Mouse (Mus musculus) layer of hippocampus, postnatal 36 days (tissue): ENCODE data around the gene Pdik1l. TPM values are rescaled to one million over a fixed set of nuclear protein-coding genes. Genes with fewer than 3 reads are reported as not detected.

Source experiments
- DNase-seq, 2 experiments: peaks; one replicate each; pipeline ENCODE4 v3.0.0; 2022
- total RNA-seq, 2 experiments: library from RNA; stranded (reverse); gene quantifications; 2 replicates each; pipeline ENCODE4 v1.2.3; 2021

The Pdik1l gene
- total RNA-seq, result 10 to 100 TPM; 16.7 to 21.5 TPM

DNA sequence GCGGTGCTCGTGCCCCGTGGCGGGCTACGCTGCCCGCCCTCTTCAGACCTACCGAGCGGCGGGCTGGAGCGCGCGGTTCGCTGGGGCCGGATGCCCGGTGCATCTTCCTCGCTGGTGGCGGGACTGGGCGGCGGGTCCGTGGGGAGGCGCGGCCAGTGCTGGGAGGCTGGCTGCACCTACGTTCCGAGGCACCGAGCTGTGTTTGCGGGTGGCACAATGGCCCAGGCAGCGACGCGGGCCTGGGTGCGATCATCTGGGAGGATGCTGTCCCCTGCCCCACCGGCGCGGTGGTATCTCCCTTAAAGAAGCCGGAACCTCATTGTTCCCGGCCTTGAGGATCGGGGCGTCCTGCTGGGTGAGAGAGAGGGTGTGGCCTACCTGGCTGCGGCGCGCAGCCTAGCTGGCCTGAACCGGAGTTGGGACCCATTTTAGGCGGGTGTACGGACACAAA, at the start of gene Pdik1l:
Gene Pdik1l, minus strand, starts transcription at position 321 of the 451 bp plus-strand sequence.
- peak; percentile 57 to 65 for DNase-seq

DNA sequence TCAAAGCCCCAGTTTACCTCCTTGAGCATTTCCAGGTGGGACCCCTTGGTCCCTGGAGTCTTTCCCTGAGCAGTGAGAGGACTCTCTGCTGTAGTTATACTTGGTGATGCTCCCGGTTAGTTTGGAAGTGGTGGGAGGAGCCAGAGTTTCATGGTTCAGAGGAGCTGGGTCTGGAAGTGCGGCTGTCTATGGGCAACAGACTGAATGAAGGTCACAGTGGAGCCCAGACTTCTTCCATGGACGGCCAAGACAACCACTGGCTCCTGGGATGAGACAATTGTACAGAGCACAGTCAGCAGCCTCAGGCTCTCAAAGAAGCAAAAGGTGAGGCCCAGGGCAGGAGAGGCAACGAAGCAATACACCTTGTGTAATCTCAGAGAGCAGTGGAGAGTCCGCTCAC, 42.6 kb upstream of the Pdik1l start:
- no peak for DNase-seq

DNA sequence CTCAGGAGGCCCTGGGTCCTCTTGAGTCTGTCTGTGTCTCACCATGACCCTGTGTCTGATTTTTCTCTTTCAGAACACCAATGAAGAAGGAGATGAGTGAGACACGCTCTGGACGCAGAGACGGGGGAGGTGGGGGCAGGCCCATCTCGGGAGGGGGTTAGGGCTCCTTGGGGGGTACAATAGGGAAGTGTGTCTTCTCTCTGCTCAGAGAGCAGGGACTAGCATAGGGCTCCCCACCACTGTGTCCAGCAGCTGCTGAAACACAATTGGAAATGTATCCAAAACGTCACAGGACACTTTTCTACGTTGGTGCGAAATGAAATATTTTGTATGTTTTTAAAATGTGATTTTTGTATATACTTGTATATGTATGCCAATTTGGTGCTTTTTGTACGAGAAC, 41.1 kb upstream of the Pdik1l start:
- DNase-seq, result no peak

DNA sequence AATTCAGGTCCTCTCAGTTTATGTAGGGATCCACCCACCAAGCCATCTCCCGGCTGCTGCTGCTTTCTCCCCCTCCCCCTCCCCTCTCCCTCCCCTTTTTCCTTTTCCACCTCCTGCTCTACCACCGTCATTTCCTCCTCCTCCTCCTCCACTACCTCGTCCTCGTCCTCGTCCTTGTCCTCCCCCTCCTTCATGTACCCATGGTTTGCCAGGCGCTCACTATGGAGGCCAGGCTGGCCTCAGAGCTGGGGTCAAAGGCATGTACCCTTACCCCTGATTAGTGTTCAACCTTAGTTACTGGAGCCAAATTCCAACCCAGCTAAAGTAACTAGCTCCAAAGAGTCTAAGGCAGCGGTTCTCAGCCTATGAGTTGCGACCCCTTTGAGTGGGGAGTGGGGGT, 40.5 kb upstream of the Pdik1l start:
- no peak for DNase-seq

DNA sequence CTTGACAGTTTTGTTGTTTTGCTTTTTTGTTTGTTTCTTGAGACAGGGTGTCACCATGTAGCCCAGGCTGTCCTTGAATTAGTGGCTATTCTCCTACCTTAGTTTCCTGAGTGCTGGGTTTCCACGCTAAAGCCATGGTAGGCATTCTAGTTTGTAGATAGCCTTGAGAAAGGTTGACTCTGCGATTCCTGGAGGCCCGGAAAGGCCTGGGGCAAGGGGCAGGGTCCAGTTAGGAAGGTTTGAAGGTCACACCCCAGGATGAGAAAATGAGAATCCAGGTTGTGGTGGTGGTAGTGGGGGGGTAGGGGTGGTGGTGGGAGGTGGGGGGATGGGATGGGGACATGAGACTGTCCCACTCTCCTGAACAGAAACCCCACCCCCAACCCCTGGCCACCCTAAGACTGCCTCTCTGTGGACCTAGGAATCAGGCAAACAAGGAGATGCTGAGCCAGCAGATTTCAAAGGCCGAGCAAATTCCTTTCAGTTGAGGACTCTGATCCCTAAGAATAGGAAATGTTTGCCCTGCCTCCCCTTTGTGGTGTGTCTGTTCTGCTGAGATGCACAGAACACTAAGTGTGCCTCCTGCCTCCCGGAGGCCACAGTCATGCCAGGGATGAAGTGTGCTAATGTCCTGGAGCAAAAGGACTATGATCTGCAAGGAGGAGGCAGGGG, 39.3 kb upstream of the Pdik1l start:
- DNase-seq, result no peak

DNA sequence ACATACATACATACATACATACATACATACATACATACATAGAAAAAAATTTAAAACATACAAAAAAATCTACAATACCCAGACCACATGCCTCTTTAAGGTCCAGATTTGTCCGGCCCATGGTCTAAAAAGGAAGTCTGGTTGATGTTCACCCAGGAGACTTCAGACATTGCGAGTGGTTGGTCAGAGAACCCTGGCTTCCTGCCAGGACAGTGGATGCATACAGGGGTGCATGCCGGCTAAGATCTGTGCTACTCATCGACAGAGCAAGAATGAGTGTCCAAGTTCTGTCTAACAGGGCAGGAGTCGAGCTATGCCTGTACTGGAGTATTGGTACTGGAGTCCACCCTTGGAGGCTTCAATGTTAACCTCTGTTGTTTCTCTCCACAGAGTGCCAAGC, 37.0 kb upstream of the Pdik1l start:
- no peak for DNase-seq

DNA sequence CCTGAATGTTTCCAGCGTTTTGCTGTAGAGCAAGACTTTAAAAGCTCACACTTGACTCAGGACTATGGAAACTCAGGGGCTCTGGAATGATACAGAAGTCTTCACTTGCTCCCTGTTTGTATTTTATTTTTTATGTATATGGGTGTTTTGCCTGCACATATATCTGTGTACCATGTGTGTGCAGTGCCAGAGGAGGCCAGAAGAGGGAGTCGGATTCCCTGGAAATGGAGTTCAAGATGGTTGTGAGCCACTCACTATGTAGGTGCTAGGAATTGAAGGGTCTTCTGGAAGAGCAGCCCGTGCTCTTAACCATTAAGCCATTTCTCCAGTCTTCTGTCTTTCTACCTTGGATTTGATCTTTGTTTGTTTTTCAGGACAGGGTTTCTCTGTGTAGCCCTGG, 33.8 kb upstream of the Pdik1l start:
- no peak for DNase-seq

DNA sequence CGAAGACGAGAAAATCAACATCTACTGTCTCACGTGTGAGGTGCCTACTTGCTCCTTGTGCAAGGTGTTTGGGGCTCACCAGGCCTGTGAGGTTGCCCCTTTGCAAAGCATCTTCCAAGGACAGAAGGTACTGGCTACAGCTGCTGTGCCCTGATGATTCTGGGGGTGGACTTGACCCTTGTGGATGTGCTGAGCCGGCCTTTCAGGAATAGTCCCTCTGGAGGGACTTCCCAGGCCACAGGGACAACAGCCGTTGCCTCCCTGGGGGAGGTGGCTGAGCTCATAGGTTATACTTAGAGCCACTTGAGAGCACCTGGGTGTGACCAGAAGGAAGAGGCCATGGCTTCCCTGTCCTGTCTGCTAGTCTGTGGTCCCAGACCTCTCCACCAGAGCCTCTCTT, 32.0 kb upstream of the Pdik1l start:
- DNase-seq, result no peak

DNA sequence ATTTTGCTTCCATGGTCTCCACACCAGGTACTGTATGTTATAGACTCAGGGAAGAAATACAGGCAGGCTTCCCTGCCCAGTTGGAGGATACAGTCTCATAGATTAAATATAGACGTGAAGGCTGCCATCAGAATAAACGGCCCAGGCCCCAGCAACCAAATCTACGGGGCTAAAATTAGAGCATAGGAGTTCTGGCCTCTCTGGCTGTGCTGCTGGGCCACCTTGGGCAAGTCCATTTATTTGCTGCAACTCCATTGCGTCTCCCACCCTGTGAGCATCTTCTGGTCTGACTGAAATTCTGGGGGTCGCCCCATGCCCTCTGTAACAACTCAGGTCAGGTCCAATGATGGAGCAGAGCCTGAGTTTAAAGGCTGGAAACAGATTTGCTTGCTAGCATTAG, 31.4 kb upstream of the Pdik1l start:
- DNase-seq, result no peak

DNA sequence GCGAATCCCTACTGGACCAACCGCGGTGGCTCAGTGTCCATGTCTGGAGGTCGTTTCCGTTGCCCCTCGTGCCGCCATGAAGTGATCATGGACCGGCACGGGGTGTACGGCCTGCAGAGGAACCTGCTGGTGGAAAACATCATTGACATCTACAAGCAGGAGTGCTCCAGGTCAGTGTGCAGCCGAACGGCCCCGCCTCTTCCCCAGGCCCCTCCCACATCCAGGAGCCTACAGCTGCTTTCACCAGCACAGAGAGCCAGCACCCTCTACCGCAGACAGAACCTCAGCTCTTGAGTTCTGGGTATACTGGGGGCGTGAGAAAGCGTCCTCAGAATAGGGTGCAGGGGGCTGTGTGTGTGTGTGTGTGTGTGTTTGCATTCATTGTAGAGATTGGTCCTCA, 28.7 kb upstream of the Pdik1l start:
- DNase-seq, result no peak

DNA sequence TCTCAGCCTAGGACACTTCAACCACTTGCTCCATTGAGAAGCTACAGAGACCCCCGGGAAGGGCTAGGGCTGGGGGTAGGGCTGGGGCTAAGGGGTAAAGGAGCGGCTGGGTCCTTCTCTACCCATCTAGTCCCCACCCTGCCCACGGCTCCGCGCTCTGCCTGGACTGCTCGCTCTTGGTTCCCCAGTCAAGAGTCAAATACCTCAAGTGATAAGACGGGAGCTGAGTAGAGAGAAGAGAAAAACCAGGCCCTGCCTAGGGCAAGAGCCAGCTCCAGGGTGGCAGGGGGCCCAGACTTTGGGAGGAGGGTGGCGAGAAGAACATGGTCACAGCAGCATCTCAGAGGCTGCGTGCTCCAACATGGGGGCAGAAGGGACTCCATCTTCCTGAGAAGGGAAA, 27.8 kb upstream of the Pdik1l start:
- DNase-seq, result no peak

DNA sequence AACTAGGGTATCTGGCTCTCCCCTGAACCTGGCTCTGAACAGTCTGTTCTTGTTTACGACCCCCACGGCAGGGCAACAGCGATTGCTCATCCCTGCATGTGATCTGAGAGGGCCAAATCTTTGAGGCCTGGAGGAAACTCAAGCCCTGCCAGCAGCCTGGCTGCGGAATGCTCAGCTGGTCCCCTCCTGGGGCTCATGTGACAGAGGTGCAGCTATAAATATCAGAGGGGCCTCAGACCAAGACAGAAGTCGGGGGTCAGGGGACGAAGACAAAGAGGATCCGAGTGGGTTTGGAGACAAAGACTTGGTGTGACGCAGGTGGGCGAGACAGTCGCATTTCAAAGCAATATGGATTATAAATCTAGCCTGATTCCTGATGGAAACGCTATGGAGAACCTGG, 27.2 kb upstream of the Pdik1l start, which contains the start of gene Trim63:
Gene Trim63, plus strand, starts transcription at position 245 of the 400 bp plus-strand sequence.
- DNase-seq, result no peak

DNA sequence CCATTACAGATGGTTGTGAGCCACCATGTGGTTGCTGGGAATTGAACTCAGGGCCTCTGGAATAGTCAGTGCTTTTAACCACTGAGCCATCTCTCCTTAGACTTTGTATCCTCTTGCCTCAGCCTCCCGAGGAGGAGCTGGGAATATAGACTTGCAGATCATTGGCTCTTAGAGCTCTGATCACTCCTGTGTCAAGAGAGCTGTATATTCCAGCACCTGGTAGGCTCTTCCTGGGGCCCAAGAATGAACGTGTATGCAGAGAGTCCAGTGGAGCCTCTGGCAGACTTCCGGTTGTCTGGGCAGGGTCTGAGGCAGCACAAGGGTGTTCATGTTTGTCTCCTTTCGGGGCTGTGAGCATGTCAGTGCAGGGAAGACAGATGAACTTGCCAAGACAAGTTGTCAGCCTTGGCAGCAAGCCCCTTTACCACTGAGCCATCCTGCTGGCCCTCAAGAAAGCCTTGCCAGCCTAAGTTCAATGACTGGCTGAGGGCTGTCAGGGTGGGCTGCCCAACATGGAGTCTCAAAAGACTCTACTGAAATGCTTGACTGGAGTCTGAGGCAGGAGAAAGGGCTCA, 26.5 kb upstream of the Pdik1l start:
- DNase-seq, result no peak

DNA sequence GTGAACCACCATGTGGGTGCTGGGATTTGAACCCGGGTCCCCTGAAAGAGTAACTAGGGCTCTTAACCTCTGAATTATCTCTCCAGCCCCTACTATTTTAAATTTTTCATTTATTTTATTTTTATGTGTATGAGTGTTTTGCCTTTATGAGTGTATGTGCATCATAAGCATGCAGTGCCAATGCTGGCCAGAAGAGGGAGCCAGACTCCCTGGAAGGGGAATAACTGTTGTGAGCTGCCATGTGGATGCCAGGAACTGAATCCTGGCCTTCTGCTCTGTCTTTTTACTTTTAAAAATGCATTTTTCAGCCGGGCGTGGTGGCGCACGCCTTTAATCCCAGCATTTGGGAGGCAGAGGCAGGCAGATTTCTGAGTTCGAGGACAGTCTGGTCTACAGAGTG, 25.2 kb upstream of the Pdik1l start:
- DNase-seq, result no peak

DNA sequence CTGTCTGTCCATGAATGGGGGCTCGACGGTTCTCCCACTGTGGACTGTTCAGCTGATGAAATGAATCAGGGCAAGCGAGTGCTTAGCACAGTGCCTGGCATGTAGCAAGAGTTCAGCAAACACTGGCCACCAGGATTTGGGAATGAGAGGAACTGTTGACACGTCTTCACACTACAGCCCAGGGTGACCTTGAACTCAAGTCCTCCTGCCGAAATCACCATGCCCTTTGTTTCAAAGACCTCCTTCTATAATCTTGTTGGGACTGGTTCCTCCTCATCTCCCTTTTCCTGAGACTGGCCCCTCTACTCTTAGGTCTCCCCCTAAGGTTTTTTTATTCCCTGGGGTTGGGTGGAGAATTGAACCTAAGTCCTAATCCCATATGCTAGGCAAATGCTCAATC, 24.6 kb upstream of the Pdik1l start:
- no peak for DNase-seq

DNA sequence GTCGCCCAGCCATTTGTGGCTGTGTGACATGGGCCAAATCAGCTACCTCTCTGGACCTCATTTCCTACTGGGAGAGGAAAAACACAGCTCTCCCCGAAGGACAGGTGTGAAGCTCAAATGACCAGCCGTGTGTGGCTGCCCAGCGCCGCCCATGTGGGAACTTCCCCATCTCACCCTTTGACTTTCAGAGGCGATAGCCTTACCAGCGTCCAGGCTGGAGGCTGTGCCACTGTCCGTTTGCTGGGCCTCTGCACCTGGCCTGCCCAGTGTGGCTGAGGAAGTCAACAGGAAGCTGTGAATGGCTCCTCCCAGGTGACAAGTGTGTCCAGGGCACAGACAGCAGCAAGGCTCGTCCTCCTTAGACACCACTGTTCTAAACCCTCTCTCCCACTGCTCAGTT, 24.1 kb upstream of the Pdik1l start:
- DNase-seq, result no peak

DNA sequence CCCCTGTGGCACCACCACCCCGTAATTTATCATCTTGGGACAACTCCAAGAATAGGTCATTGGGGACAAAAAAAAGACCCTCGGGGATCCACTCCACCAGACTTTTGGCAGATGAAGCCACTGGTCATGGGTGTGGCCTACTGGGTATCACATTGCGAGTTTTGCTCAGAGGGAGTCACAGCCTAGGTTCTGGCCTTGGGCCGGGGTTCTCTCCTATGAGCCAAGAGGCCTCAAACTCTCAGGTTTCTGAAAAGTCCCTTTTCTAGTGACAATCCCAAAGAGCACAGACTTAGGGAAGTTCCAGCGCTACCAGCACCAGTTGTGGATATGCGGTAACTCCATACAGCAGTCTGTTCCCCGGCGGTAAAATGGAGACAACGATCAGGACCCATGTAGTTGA, 23.0 kb upstream of the Pdik1l start:
- DNase-seq, result no peak

DNA sequence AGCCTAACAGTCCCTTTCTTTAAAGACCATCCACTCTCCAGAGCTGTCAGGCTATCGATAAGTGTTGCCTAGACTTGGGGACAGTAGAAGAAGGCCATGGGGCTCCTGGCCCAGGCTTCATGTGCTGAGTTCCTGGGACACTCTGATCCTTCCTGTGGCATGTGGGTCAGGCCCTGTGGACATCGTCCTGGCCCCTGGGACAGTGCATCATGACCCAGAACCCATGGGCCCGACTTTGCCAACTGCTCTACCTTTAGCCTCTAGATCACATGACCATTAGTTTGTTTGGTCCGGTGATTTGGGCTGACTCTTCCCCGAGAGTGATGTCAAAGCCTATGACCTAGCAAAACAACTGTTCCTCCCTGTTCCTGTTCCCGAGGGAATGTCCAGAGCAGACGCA, 22.4 kb upstream of the Pdik1l start:
- no peak for DNase-seq

DNA sequence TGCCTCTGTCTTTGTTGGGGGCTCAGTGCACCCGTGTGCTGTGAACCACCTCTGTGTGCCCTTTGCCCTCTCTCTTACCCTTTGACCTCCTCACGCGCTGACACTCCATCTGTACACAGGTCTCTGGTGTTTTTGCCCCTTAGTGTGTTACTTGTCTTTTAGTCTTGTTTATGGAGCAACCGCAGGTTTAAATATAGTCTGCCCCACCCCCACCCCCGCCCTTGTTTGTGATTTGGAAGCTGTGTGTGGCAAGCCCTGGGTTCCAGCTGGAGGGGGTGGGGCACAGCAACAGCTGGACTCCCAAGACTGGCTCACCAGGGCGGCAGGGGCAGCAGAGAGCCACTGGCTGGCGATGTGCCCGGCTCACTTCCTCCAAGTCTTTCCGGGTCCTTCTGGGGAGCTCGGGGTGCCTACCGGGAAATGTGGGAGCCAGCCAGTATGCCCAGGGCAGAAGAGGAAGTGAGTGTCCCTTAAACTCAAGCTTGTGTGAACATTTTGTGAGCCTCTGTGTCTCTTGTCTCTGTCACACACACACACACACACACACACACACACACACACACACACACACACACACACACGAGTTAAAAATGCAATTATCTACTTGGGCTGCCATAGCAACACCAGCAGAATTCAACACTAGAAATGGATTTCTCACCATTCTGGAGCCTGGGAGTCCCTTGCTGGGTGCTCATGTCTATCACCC, 19.8 kb upstream of the Pdik1l start:
- DNase-seq, result peak; percentile 34 to 53

DNA sequence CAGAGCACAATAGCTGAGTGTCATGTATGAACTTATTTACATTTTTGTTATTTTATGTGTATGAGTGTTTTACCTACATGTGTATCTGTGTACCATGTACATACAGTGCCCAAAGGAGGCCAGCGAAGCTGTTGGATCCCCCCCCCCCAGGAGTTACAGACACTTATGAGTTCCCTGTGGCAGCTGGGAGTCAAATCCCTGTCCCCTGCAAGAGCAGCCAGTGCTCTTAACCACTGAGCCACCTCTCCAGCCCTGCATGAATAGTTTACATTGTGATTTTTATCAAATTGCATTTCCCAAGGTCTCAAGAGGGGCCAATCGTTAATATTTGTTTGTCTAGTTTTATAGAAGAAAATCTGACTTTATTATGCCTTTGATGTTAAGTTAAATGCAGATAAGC, 19.3 kb upstream of the Pdik1l start:
- DNase-seq, result no peak

DNA sequence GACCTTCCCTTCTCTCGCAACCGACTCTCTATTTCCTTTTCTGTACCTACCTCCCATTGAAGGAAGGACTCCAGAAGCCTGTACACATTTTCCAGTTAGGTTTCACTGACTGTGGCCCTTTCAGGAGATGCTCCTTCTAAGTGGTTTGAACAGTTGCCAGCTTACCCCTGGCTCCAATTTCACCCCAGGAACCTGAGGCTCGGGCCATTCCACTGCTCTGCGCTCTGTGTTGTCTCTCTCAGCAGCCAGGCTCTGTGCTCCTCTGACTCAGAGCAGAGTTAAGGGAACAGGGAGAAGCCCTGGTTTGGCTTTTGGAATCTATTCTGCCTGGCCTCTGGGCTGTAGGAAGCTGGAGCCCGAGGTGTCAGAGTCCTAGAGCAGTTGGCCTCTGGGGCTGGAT, 14.4 kb upstream of the Pdik1l start:
- DNase-seq, result no peak

DNA sequence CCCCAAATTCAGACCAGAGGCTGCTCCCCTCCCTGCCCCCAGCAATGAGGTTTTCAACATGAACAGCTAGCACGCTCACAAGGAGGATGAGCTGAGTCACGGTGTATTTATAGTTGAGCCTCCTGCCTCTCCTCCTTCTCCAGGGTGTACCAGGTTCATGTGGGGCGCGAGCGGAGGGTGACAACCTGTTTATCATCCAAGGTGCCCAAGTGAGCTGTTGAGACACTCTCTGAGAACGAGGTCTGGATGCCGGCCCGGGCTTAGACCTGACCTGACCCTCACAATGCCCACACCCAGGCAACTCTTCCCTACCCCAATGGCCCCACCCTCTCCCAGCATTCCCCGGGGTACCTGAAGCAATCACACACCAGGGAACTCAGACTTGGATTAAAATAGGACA, 12.6 kb upstream of the Pdik1l start:
- no peak for DNase-seq

DNA sequence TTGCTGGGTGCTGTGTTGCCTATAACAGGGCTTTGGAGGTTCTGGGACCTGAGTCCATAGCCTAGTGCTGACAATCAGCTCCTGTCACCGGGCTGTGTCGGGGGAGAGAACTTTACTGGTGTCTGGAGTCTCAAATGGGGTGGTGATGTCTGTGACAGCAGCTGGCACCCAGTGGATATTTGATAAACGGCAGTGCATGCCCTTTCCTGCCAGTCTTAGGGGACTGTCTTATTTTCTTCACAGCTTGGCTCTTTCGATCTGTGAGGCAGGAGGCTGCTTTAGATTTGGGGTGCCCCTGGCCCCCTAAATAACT, 11.8 kb upstream of the Pdik1l start:
- DNase-seq, result no peak
